Mouse (Mus musculus) erythroblast, embryonic 14.5 days (primary cell): ENCODE data around the gene Zfp865.

Source experiments
- GATA1 ChIP-seq: IDR thresholded peaks from 2 replicates; pipeline ENCODE4 v1.6.1; 2012; ENCODE audit warnings: low read length, inconsistent platforms, mixed read lengths
- TAL1 ChIP-seq: IDR thresholded peaks from 3 replicates; pipeline ENCODE4 v1.6.1; 2012; ENCODE audit warnings: low read length, inconsistent platforms, mixed read lengths

GRCm38 (mm10) chr7:5037467-5037866, 17.3 kb downstream of the Zfp865 start:
- no peak for TF ChIP-seq TAL1
- TF ChIP-seq GATA1, result no peak
